Mouse (Mus musculus) testis, adult 2 months (tissue): ENCODE data around the gene Polr1c.

Experiments
- CTCF ChIP-seq: fragments of 200-500 bp; IDR thresholded peaks from 2 replicates; pipeline ENCODE4 v1.5.1; 2012; ENCODE audit warnings: low read depth, mild to moderate bottlenecking, inconsistent platforms, low read length, moderate library complexity; ENCODE audit not compliant: control insufficient read depth, insufficient read depth, insufficient replicate concordance
- POLR2A ChIP-seq: fragments of 200-500 bp; IDR thresholded peaks from 2 replicates; pipeline ENCODE4 v1.6.1; 2012; ENCODE audit warnings: low read depth, mild to moderate bottlenecking, inconsistent platforms, low read length, moderate library complexity; ENCODE audit not compliant: control insufficient read depth

GRCm38 (mm10) chr17:46237079-46237478, 10.8 kb downstream of the Polr1c start:
- TF ChIP-seq CTCF: no peak
- TF ChIP-seq POLR2A: no peak
